Mouse (Mus musculus): Measurements from ENCODE around the gene Mdga1. TPM values are rescaled to one million over a fixed set of nuclear protein-coding genes. Genes with fewer than 3 reads are reported as not detected.

Gene Mdga1
- polyA plus RNA-seq, 1 experiment from 2014 or later, result 2.1 TPM

GRCm38 (mm10) chr17:29827602-29828001 lies 142.3 kb downstream of the Mdga1 start:
- no peak for ATAC-seq (replicated peaks; ENCODE audit: low FRiP score)

GRCm38 (mm10) chr17:29824512-29825120 lies 145.3 kb downstream of the Mdga1 start:
- no peaks in the 10 kb centered on the region for H3K4me1 ChIP-seq
- no peak overlapping the region for H3K27ac ChIP-seq
- no peak overlapping the region for H3K9ac ChIP-seq
- H3K4me3 ChIP-seq (replicated peaks), result no peak overlapping the region
- H3K4me2 ChIP-seq, result no peak overlapping the region
- peaks cover 5% of the 10 kb centered on the region; the same call in 1 of the 2 replicates for H3K27me3 ChIP-seq
- no peaks in the 10 kb centered on the region for H3K36me3 ChIP-seq
- no peak for ATAC-seq (replicated peaks; ENCODE audit: low FRiP score)
- WGBS, result 81% methylated on average over 4 of the region's 4 CpGs
- H3K9me3 ChIP-seq (replicated peaks), result no peaks in the 10 kb centered on the region

More at GRCm38 (mm10) chr17:29827602-29828001, 142.3 kb downstream of the Mdga1 start:
- no peak overlapping the region for H3K4me3 ChIP-seq (replicated peaks)
- WGBS, result 66% methylated on average over 5 of the region's 5 CpGs
- no peaks in the 10 kb centered on the region for H3K4me1 ChIP-seq
- no peaks in the 10 kb centered on the region for H3K9me3 ChIP-seq (replicated peaks)
- no peak overlapping the region for H3K9ac ChIP-seq
- peaks cover 2% of the 10 kb centered on the region; the same call in 1 of the 2 replicates for H3K27me3 ChIP-seq
- H3K27ac ChIP-seq, result no peak overlapping the region
- no peaks in the 10 kb centered on the region for H3K36me3 ChIP-seq
- no peak overlapping the region for H3K4me2 ChIP-seq

GRCm38 (mm10) chr17:29824208-29824509 lies 145.7 kb downstream of the Mdga1 start:
- H3K9me3 ChIP-seq (replicated peaks), result no peaks in the 10 kb centered on the region
- H3K4me1 ChIP-seq, result no peaks in the 10 kb centered on the region
- H3K27ac ChIP-seq, result no peak overlapping the region
- no peak overlapping the region for H3K9ac ChIP-seq
- H3K36me3 ChIP-seq, result no peaks in the 10 kb centered on the region
- no peak for ATAC-seq (replicated peaks; ENCODE audit: low FRiP score)
- H3K27me3 ChIP-seq, result peaks cover 5% of the 10 kb centered on the region; the same call in 1 of the 2 replicates
- H3K4me3 ChIP-seq (replicated peaks), result no peak overlapping the region
- 62% methylated on average over 5 of the region's 5 CpGs for WGBS
- H3K4me2 ChIP-seq, result no peak overlapping the region

- WGBS, result 65% methylated on average over 14 of the region's 14 CpGs
Observed at GRCm38 (mm10) chr17:29823439-29824207, 146.3 kb downstream of the Mdga1 start.

GRCm38 (mm10) chr17:29819608-29820007 lies 150.3 kb downstream of the Mdga1 start:
- H3K36me3 ChIP-seq, result no peaks in the 10 kb centered on the region
- H3K27me3 ChIP-seq, result peaks cover 5% of the 10 kb centered on the region; the same call in 1 of the 2 replicates
- no peak overlapping the region for H3K4me3 ChIP-seq (replicated peaks)
- H3K4me1 ChIP-seq, result peaks cover 23% of the 10 kb centered on the region
- H3K4me2 ChIP-seq, result no peak overlapping the region
- H3K9ac ChIP-seq, result no peak overlapping the region
- no peaks in the 10 kb centered on the region for H3K9me3 ChIP-seq (replicated peaks)
- 68% methylated on average over 3 of the region's 3 CpGs for WGBS
- ATAC-seq (replicated peaks; ENCODE audit: low FRiP score), result no peak
- no peak overlapping the region for H3K27ac ChIP-seq

More at GRCm38 (mm10) chr17:29823439-29824207, 146.3 kb downstream of the Mdga1 start:
- Histone ChIP-seq H3K4me1 (peaks cover 3% of the 10 kb centered on the region), H3K9ac (no peak overlapping the region), H3K27me3 (peaks cover 5% of the 10 kb centered on the region; the same call in 1 of the 2 replicates), H3K4me2 (no peak overlapping the region), H3K27ac (no peak overlapping the region), H3K36me3 (no peaks in the 10 kb centered on the region), H3K9me3 (replicated peaks) (no peaks in the 10 kb centered on the region), H3K4me3 (replicated peaks) (no peak overlapping the region)
- ATAC-seq (replicated peaks; ENCODE audit: low FRiP score), result no peak

- Histone ChIP-seq H3K36me3 (no peaks in the 10 kb centered on the region), H3K9ac (no peak overlapping the region), H3K4me2 (no peak overlapping the region), H3K9me3 (replicated peaks) (no peaks in the 10 kb centered on the region), H3K4me3 (replicated peaks) (no peak overlapping the region), H3K4me1 (peaks cover 27% of the 10 kb centered on the region), H3K27me3 (peaks cover 5% of the 10 kb centered on the region; the same call in 1 of the 2 replicates), H3K27ac (no peak overlapping the region)
- WGBS, result 83% methylated on average over 7 of the region's 7 CpGs
- no peak for ATAC-seq (replicated peaks; ENCODE audit: low FRiP score)
Observed at GRCm38 (mm10) chr17:29818989-29819388, 150.9 kb downstream of the Mdga1 start.

- 45% methylated on average over 11 of the region's 11 CpGs for WGBS
- H3K27me3 ChIP-seq, result peaks cover 5% of the 10 kb centered on the region; the same call in 1 of the 2 replicates
Observed at GRCm38 (mm10) chr17:29818264-29818945, 151.5 kb downstream of the Mdga1 start.

GRCm38 (mm10) chr17:29814758-29815157 lies 155.1 kb downstream of the Mdga1 start:
- WGBS, result 40% methylated on average over 6 of the region's 6 CpGs
- Histone ChIP-seq H3K9ac (no peak overlapping the region), H3K27me3 (no peaks in the 10 kb centered on the region), H3K4me3 (replicated peaks) (no peak overlapping the region), H3K4me1 (peaks cover 32% of the 10 kb centered on the region), H3K36me3 (no peaks in the 10 kb centered on the region), H3K9me3 (replicated peaks) (no peaks in the 10 kb centered on the region), H3K27ac (no peak overlapping the region), H3K4me2 (no peak overlapping the region)
- no peak for ATAC-seq (replicated peaks; ENCODE audit: low FRiP score)

More at GRCm38 (mm10) chr17:29818264-29818945, 151.5 kb downstream of the Mdga1 start:
- Histone ChIP-seq H3K9me3 (replicated peaks) (no peaks in the 10 kb centered on the region), H3K4me3 (replicated peaks) (no peak overlapping the region), H3K4me2 (no peak overlapping the region), H3K9ac (no peak overlapping the region), H3K36me3 (no peaks in the 10 kb centered on the region), H3K27ac (no peak overlapping the region), H3K4me1 (peaks cover 29% of the 10 kb centered on the region)
- ATAC-seq (replicated peaks; ENCODE audit: low FRiP score), result no peak

- H3K4me3 ChIP-seq (replicated peaks), result no peak overlapping the region
- no peak overlapping the region for H3K9ac ChIP-seq
- H3K36me3 ChIP-seq, result no peaks in the 10 kb centered on the region
- ATAC-seq (replicated peaks; ENCODE audit: low FRiP score), result peak; percentile 22; the same call in 1 of the 2 replicates
- WGBS, result 17% methylated on average over 4 of the region's 4 CpGs
- H3K27me3 ChIP-seq, result no peaks in the 10 kb centered on the region
- no peak overlapping the region for H3K27ac ChIP-seq
- H3K4me1 ChIP-seq, result peaks cover 26% of the 10 kb centered on the region
- no peak overlapping the region for H3K4me2 ChIP-seq
- H3K9me3 ChIP-seq (replicated peaks), result no peaks in the 10 kb centered on the region
Observed at GRCm38 (mm10) chr17:29813328-29813727, 156.6 kb downstream of the Mdga1 start.

DNA sequence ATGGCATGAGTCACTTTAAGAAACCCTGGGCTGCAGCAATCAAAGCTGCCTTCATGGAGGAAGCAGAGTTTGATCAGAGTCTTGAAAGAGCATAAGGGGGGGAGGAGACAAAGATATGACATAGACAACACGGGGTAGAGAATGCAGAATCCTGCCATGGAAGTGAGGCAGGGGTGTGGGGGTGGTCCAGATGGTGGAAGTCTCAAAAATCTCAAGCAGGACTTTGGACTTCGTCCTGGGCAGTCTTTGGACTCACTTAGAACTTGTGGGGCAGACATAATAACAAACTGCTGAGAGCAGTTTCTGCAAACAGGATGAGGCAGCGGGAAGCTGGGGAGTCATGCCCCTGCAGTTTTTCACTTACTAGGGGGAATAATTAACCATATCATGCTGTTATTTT lies 166.3 kb downstream of the Mdga1 start:
- H3K27ac ChIP-seq, result no peak overlapping the region
- H3K9ac ChIP-seq, result no peak overlapping the region
- 62% methylated on average over 3 of the region's 3 CpGs for WGBS
- ATAC-seq (replicated peaks; ENCODE audit: low FRiP score), result no peak
- no peaks in the 10 kb centered on the region for H3K36me3 ChIP-seq
- H3K9me3 ChIP-seq (replicated peaks), result 0 out of 2 replicates have a peak, but pooled peaks cover 3% of the 10 kb centered on the region
- H3K4me1 ChIP-seq, result no peaks in the 10 kb centered on the region
- H3K4me2 ChIP-seq, result no peak overlapping the region
- H3K4me3 ChIP-seq (replicated peaks), result no peak overlapping the region
- H3K27me3 ChIP-seq, result 0 out of 2 replicates have a peak, but pooled peaks cover 9% of the 10 kb centered on the region

- 24% methylated on average over 4 of the region's 4 CpGs for WGBS
- Histone ChIP-seq H3K4me2 (no peak overlapping the region), H3K9me3 (replicated peaks) (0 out of 2 replicates have a peak, but pooled peaks cover 3% of the 10 kb centered on the region), H3K4me1 (no peaks in the 10 kb centered on the region), H3K27me3 (0 out of 2 replicates have a peak, but pooled peaks cover 8% of the 10 kb centered on the region), H3K36me3 (no peaks in the 10 kb centered on the region), H3K27ac (no peak overlapping the region), H3K9ac (no peak overlapping the region), H3K4me3 (replicated peaks) (no peak overlapping the region)
- ATAC-seq (replicated peaks; ENCODE audit: low FRiP score), result no peak
Observed at GRCm38 (mm10) chr17:29801358-29801757, 168.5 kb downstream of the Mdga1 start.

DNA sequence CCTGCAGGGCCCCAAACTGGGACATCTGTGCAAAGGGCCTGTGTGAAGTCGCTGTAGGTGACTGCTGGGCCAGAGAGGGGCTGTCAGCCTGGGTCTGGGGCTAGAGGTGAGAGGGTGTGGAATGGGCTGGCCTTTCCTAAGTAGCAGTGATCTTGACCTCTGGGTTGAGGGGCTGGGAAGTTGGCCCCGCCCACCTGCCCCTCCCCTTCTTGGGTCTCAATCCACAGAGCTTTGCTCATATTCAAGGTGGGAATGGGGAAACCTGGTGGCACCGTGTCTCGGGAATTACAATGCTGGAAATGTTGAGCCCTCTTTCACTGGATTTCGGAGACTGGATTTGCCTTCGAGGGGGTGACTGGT lies 169.8 kb downstream of the Mdga1 start:
- WGBS, result 49% methylated on average over 6 of the region's 6 CpGs
- no peak for ATAC-seq (replicated peaks; ENCODE audit: low FRiP score)
- H3K4me2 ChIP-seq, result no peak overlapping the region

More for the DNA sequence above, 169.8 kb downstream of the Mdga1 start:
- Histone ChIP-seq H3K4me3 (replicated peaks) (no peak overlapping the region), H3K9me3 (replicated peaks) (no peaks in the 10 kb centered on the region), H3K4me1 (peaks cover 8% of the 10 kb centered on the region), H3K27me3 (peaks cover 16% of the 10 kb centered on the region), H3K27ac (no peak overlapping the region), H3K9ac (no peak overlapping the region), H3K36me3 (no peaks in the 10 kb centered on the region)
